Mouse (Mus musculus) CH12.LX (cell line): Measurements from ENCODE around the gene Trim17.

Source experiments
- CHD1 ChIP-seq: IDR thresholded peaks from 2 replicates; pipeline ENCODE4 v1.6.1; 2012; ENCODE audit warnings: low read depth, low read length, improper control_type of control experiment, inconsistent platforms
- GABPA ChIP-seq: IDR thresholded peaks from 2 replicates; pipeline ENCODE4 v1.6.1; 2012; ENCODE audit warnings: low read depth, low read length, improper control_type of control experiment, inconsistent platforms; ENCODE audit not compliant: insufficient replicate concordance
- POLR2A ChIP-seq: IDR thresholded peaks from 2 replicates; pipeline ENCODE4 v1.6.1; 2011; ENCODE audit warnings: low read depth, mild to moderate bottlenecking, improper control_type of control experiment, low read length
- ZNF384 ChIP-seq: IDR thresholded peaks from 2 replicates; pipeline ENCODE4 v1.6.1; 2012; ENCODE audit warnings: low read depth, low read length, improper control_type of control experiment, inconsistent platforms

DNA sequence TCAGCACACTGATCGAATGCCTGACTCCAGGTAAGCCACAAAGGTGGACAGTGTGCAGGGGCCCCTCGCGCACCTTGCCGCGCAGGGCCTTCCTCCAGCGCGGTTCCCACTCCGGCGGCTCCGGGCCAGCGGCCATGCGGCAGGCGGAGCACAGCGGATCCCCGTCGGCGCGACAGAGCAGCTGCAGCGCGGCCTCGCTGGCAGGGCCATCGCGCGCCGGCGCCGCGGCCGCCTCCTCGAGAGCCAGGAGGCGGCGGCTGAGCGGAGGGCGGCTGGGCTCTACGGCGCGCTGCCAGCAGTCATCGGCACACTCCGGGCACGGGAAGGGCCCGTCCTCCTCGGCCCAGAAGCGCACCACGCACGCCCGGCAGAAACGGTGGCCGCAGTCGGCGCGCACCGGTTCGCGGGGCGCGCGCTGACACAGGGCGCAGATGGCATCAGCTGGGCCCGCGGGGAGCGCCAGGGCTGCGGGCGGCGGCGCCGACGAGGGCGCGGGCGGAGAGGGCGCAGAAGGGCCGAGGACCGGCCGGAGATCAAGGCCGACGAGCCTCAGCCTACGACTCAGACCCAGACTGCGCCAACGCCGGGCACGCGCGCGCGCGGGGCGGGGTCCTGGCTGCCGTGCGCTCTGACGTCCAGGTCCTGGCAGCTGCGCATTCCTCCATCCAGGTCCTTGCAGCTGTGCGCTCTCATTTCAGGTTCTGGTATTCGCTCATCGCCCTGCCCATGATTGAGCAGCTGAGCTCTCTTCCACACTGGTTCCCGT, 16.0 kb upstream of the Trim17 start, which contains the start of gene Rnf187:
- no peak for TF ChIP-seq GABPA
- no peak for TF ChIP-seq ZNF384
- no peak for TF ChIP-seq CHD1
- peak; percentile 94 for TF ChIP-seq POLR2A
